Mouse (Mus musculus) adrenal gland, postnatal 14 days (tissue): Measurements from ENCODE around the gene Kcnc1. TPM values are rescaled to one million over a fixed set of nuclear protein-coding genes. Genes with fewer than 3 reads are reported as not detected.
A peak's percentile ranks its signal among the peaks of the same experiment; 100 is the strongest.

ENCODE experiments used
- DNase-seq: peaks from one replicate; pipeline ENCODE4 v3.0.0; 2021; ENCODE audit warnings: mixed read lengths
- total RNA-seq: library from RNA; stranded (reverse); gene quantifications from 2 replicates; pipeline ENCODE4 v1.2.3, GENCODE M21; 2021

Kcnc1 gene
- total RNA-seq, 1 experiment from 2014 or later, result 0.44 TPM

DNA sequence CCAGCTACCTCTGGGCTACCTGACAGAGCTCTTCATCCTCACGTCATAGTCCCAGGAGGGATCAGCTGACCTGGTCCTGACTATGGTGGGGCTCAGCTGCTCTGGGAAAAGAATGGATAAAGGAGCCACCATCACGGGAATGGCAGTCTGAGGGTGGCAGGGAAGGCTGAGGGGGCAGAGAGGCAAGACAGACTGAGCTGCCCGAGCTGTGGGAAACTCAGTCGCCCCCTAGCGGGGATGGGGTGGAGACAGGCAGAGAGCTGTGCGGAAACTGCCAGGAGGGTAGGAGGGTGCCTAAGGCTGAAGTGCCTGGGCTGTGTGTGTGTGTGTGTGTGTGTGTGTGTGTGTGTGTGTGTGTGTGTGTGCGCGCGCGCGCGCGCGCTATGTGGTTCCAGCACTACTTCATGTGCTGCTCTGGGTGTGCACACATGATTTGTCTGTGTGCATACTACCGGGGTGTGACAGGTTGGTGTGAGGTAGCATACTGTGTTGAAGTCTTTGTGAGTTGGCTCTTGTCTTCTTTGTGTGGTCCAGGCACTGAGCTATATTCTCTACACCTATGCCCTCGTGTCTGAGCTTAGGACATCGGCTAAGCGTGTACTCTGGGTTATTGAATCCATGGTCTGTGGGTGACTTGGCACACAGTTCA, 26.6 kb downstream of the Kcnc1 start:
- peak; percentile 79 for DNase-seq

DNA sequence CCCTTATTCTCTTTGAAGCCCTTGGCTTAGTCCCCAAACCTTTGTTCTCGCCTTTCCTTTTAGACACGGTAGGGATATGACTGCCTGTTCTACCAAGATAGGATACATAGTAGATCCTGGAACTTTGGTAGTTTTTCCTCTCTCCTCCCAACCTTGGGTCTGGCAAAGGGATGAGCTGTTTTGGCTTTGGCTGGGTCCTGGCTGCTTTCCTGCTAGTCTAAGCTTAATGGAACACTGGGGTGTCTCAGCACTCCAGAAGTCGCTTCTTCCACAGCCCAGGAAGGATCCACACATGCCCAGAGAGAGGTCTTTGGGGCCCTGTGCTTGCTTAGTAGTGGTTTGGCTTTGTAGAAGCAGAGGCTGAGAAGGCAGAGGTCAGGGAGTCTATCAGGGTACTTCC, 27.7 kb downstream of the Kcnc1 start:
- DNase-seq, result no peak

- DNase-seq, result no peak
These were observed 28.7 kb downstream of the Kcnc1 start for GRCm38 (mm10) chr7:46425012-46425411.

- DNase-seq, result no peak
These were observed 37.6 kb downstream of the Kcnc1 start for GRCm38 (mm10) chr7:46433874-46434273.

GRCm38 (mm10) chr7:46435833-46436232, 39.5 kb downstream of the Kcnc1 start:
- no peak for DNase-seq

DNA sequence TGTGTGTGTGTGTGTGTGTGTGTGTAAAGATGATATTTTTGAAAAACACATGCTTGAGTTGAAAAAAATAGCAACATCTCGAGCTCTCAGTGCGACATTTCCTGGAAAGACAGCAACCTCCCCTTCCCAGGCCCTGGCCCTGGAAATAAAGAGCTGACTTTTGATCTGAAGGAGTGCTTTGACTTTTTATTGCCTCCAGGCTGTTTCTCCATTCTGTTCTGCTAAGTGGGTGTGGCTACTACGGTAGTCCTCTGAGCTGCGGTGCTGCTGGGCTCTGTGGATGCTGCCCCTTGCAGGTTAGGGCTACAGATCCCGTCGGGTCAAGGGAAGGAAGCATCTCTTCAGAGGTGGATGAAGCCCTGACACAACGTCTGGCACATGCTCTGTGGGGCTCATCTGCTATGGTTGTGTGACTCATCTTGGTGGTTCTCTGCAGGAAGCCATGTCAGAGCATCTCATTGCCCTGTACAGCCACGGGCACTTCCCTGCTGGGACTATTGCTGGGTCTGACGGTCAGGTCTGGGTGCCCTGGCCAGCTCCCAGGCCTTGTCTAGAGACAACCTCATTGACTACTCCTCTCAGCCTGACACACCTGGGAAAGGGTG, 42.3 kb downstream of the Kcnc1 start:
- DNase-seq, result no peak

GRCm38 (mm10) chr7:46443163-46443562, 46.9 kb downstream of the Kcnc1 start:
- peak; percentile 64 for DNase-seq

DNA sequence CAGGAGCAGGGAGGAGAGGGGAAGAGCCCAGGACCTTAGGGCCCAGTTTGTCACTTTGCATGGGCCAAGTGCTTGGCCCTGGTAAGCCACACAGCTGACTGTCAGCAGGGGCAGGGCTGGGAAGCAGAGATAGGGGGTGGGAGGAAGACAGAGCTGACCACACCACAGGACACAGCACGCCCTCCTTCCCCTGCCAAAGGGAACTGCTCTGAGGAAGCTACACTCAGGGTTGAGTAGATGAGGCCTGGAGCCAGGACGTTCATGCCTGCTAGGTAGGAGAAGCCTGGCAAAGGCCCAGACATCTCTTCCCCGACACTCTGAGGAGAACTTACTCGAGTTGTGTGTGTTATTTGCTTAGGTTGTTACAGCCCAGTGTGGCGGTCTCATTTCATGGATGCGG, 49.6 kb downstream of the Kcnc1 start:
- DNase-seq, result no peak

DNA sequence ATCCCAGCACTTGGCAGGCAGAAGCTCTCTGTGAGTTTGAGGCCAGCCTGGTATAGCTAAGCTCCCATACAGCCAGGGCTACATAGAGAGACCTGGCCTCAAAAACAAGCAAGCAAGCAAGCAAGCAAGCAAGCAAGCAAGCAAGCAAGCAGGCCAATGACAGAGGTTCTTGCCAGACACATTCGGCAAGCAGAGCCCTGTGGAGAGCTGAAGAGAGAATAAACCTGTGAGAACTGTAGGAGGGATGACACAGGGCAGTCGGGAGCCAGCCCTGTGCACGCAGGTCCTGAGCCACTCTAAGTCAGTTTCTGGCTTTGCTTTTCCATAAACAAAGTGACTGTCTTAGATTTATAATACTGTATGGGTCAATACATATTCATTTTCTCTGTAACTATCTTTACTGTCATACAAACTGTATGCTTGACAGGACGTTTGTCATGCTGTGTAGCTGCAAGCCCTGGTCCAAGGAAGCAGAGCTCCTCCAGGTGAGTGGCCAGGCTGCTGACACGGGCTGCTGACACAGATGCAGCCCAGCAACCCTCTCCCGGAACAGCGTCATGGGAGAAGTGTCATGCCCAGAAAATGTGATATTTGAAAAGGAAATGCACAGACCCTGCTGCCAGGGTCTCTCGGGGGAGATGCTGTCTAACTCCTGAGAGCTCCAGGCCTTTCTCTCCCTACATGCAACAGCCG, 51.3 kb downstream of the Kcnc1 start:
- DNase-seq, result no peak

- DNase-seq, result no peak
These were observed 52.8 kb downstream of the Kcnc1 start for GRCm38 (mm10) chr7:46448922-46449645.

DNA sequence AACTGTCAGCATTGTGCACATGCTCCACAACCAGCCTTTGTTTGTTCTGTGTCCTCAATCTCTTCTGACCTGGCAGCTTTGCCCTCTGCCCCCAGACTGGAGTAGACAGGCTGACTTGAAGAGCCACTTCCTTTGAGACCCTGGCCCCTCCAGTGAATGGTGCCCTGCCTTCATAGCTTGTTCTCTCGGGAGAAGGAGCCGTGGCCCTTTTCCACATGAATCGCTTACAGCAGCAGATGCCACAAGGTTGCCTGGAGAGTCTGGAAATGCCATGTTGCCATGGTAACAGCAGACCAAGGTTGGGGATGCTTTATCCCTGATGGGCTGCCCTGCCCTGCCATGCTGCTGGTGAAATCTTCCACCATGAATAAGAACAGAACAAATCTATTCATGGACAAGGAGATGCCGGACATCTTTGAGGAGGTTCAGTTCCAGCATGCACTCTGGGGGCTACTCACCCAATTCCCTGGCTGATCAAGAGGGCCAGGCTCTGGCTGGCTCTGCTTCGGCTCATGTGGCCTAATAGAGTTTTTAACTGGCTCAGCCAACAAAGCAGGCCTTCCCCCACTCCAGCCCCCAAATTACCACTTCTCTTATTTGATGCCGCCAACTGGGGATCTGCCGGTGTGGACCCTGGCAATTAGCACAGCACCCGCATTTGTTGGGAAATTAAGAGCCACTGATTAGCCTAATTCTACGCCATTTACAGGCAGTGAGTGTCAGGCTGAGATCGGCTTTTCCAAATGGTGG, 57.8 kb downstream of the Kcnc1 start:
- no peak for DNase-seq

- no peak for DNase-seq
These were observed 61.6 kb downstream of the Kcnc1 start for GRCm38 (mm10) chr7:46457889-46458288.

- DNase-seq, result no peak
These were observed 62.9 kb downstream of the Kcnc1 start for GRCm38 (mm10) chr7:46459200-46459599.

- DNase-seq, result no peak
These were observed 63.4 kb downstream of the Kcnc1 start for GRCm38 (mm10) chr7:46459605-46460245.

- no peak for DNase-seq
These were observed 66.0 kb downstream of the Kcnc1 start for GRCm38 (mm10) chr7:46462287-46462686.

GRCm38 (mm10) chr7:46463136-46463535, 66.8 kb downstream of the Kcnc1 start:
- no peak for DNase-seq

GRCm38 (mm10) chr7:46466422-46466981, 70.2 kb downstream of the Kcnc1 start:
- no peak for DNase-seq

- no peak for DNase-seq
These were observed 73.2 kb downstream of the Kcnc1 start for GRCm38 (mm10) chr7:46469542-46469941.

- no peak for DNase-seq
These were observed 74.9 kb downstream of the Kcnc1 start for GRCm38 (mm10) chr7:46471054-46471737.

DNA sequence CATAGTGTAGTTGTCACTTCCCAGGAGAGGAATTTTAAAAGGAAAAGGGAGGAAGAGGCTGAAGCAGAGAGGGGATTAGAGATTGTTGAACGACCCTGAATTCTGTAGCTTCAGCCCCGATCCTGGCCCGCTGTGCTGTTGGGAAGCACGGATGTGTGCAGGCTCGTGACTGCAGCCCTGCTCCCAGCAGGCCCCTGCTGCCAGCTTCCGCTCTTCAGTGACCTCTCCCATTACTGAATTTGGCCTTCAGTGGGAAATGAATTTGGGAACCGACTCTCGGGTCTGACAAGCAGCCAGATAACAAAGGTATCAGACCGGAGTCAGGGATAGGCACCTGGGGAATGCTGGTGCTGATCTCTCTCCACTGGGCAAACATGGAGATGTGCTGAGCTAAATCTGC, 76.8 kb downstream of the Kcnc1 start:
- DNase-seq, result no peak

- DNase-seq, result peak; percentile 49
These were observed 79.2 kb downstream of the Kcnc1 start for GRCm38 (mm10) chr7:46475464-46475863.
